Mouse (Mus musculus) forebrain, embryonic 11.5 days (tissue): ENCODE data around the gene Vax2. TPM values are rescaled to one million over a fixed set of nuclear protein-coding genes. Genes with fewer than 3 reads are reported as not detected.

Source experiments
- ATAC-seq: fragments of 200-750 bp; cut with Nextera tagmentation; replicated peaks from 2 replicates; pipeline ENCODE4 v1.8.0; 2017; ENCODE audit warnings: moderate TSS enrichment; ENCODE audit not compliant: low FRiP score
- DNase-seq: peaks from one replicate; pipeline ENCODE4 v3.0.0-alpha.2; 2017; ENCODE audit warnings: low spot score
- H3K27ac ChIP-seq: fragments of 300-500 bp; sonication (generic); 2 replicates; pipeline ENCODE4 v1.5.1; 2014; ENCODE audit warnings: low read depth, low read length
- H3K27me3 ChIP-seq: fragments of 300-500 bp; sonication (generic); 2 replicates; pipeline ENCODE4 v1.6.1; 2014; ENCODE audit warnings: mild to moderate bottlenecking, low read length, mixed read lengths; ENCODE audit not compliant: control insufficient read depth, insufficient read depth
- H3K36me3 ChIP-seq: fragments of 300-500 bp; sonication (generic); 2 replicates; pipeline ENCODE4 v1.6.1; 2014; ENCODE audit warnings: mild to moderate bottlenecking, low read length, moderate library complexity, mixed read lengths; ENCODE audit not compliant: control insufficient read depth, insufficient read depth
- H3K4me1 ChIP-seq: fragments of 300-500 bp; sonication (generic); replicated peaks from 2 replicates; pipeline ENCODE4 v1.6.1; 2014; ENCODE audit warnings: low read length, mixed read lengths; ENCODE audit not compliant: control insufficient read depth, insufficient read depth
- H3K4me2 ChIP-seq: fragments of 300-500 bp; sonication (generic); 2 replicates; pipeline ENCODE4 v1.6.1; 2014; ENCODE audit warnings: low read depth, mild to moderate bottlenecking, low read length, moderate library complexity, mixed read lengths; ENCODE audit not compliant: severe bottlenecking
- H3K4me3 ChIP-seq: fragments of 300-500 bp; sonication (generic); 2 replicates; pipeline ENCODE4 v1.5.1; 2014; ENCODE audit warnings: low read depth, low read length
- H3K9ac ChIP-seq: fragments of 300-500 bp; sonication (generic); 2 replicates; pipeline ENCODE4 v1.6.1; 2014; ENCODE audit warnings: low read length
- H3K9me3 ChIP-seq: fragments of 300-500 bp; sonication (generic); 2 replicates; pipeline ENCODE4 v1.6.1; 2016; ENCODE audit warnings: low read length, mixed read lengths; ENCODE audit not compliant: control insufficient read depth
- WGBS: fragments of 180-500 bp; shearing (Covaris S2); extraction: QIAGEN DNeasy Blood & Tissue Kit; methylation state at CpG from one replicate; pipeline ENCODE4 v1.1.7; 2014; 5-methylcytosine and 5-hydroxymethylcytosine counted together
- polyA plus RNA-seq: library from polyadenylated mRNA; unstranded; fragments of >200 nt; fragmentation: Nextera tagmentation; extraction: Ambion mirVana; gene quantifications from 2 replicates; pipeline ENCODE4 v1.2.1, GENCODE M21; 2014

The Vax2 gene
- polyA plus RNA-seq, result 0.21 and 0.60 TPM in 2 replicates

GRCm38 (mm10) chr6:83711067-83711675 lies at the start of gene Vax2:
Gene Vax2 (plus strand): TSS chr6:83711264.
- Histone ChIP-seq H3K36me3 (no peaks in the 10 kb centered on the region), H3K9ac (peak within 1 kb of the TSS; percentile 23; the same call in 1 of the 2 replicates), H3K4me3 (peak within 1 kb of the TSS; percentile 40), H3K4me2 (peak within 1 kb of the TSS; percentile 71), H3K27ac (no peak within 1 kb of the TSS), H3K9me3 (no peaks in the 10 kb centered on the region), H3K4me1 (peaks cover 8% of the 10 kb centered on the region; the same call in 1 of the 2 replicates), H3K27me3 (peaks cover 94% of the 10 kb centered on the region)
- DNase-seq (peak; percentile 93), ATAC-seq (peak; percentile 90)
- 1% methylated on average over 45 of the region's 46 CpGs for WGBS

DNA sequence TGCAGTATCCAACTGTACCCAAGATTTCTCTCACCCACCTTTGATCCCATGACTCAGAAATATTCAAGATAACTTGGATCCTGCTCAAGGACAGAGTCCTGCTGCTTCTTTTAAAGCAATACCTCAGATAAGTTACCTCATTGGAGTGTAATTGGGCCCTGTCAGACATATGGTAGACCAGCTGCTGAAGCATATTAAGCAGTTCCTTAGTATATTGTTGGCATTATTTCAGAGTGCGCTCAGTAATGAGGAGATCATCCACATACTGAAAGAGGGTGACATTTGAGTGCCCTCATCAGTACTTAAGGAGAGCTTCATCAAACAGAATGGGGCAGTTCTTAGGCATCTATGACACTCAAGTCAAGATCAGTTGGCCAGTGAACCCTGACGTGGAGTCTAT lies 46.1 kb upstream of the Vax2 start:
- DNase-seq, result no peak
- WGBS, result 82% methylated on average over 2 of the region's 2 CpGs
- Histone ChIP-seq H3K4me1 (no peaks in the 10 kb centered on the region), H3K27me3 (no peaks in the 10 kb centered on the region), H3K4me3 (no peak overlapping the region), H3K9ac (no peak overlapping the region), H3K27ac (no peak overlapping the region), H3K36me3 (no peaks in the 10 kb centered on the region), H3K4me2 (no peak overlapping the region), H3K9me3 (no peaks in the 10 kb centered on the region)
- no peak for ATAC-seq

GRCm38 (mm10) chr6:83673395-83673794 lies 37.7 kb upstream of the Vax2 start:
- H3K4me3 ChIP-seq, result no peak overlapping the region
- no peaks in the 10 kb centered on the region for H3K4me1 ChIP-seq
- H3K36me3 ChIP-seq, result no peaks in the 10 kb centered on the region
- H3K27ac ChIP-seq, result no peak overlapping the region
- no peaks in the 10 kb centered on the region for H3K9me3 ChIP-seq
- DNase-seq (peak; percentile 87), ATAC-seq (no peak)
- H3K27me3 ChIP-seq, result no peaks in the 10 kb centered on the region
- 7% methylated on average over 4 of the region's 4 CpGs for WGBS
- no peak overlapping the region for H3K4me2 ChIP-seq
- no peak overlapping the region for H3K9ac ChIP-seq

DNA sequence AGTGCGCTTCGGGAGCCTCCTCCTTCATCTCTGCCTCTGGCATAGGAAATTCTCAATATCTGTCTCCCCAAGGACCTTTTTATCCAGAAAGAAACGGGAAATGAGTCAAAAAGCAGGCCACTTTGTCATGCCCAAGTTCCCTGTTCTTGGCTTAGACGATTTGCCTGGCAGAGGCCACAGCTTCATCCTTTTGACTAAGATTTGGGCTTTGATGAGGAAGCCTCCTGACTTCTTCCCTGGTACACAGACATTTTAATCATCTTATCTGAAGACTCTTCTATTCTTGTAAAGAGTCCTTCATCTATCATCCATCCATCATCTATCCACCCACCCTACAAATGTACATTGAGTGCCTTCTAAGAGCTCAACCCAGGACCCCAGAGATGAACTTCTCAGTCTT lies 33.3 kb upstream of the Vax2 start, which contains the start of gene Cd207:
Gene Cd207 (minus strand): TSS at position 101 of the 400 bp plus-strand sequence.
- Histone ChIP-seq H3K27ac (no peak within 1 kb of the TSS), H3K27me3 (no peaks in the 10 kb centered on the region), H3K9ac (no peak within 1 kb of the TSS), H3K4me3 (no peak within 1 kb of the TSS), H3K4me2 (no peak within 1 kb of the TSS), H3K36me3 (no peaks in the 10 kb centered on the region), H3K9me3 (no peaks in the 10 kb centered on the region), H3K4me1 (no peaks in the 10 kb centered on the region)
- no peak for ATAC-seq
- 71% methylated on average over 4 of the region's 4 CpGs for WGBS
- DNase-seq, result no peak

- Histone ChIP-seq H3K4me2 (no peak overlapping the region), H3K4me1 (no peaks in the 10 kb centered on the region), H3K27ac (no peak overlapping the region), H3K9ac (no peak overlapping the region), H3K36me3 (no peaks in the 10 kb centered on the region), H3K9me3 (no peaks in the 10 kb centered on the region), H3K4me3 (no peak overlapping the region), H3K27me3 (peaks cover 31% of the 10 kb centered on the region)
- ATAC-seq, result no peak
- DNase-seq, result no peak
- WGBS, result 85% methylated on average over 4 of the region's 4 CpGs
Measured at GRCm38 (mm10) chr6:83689374-83689773, 21.7 kb upstream of the Vax2 start.

- Histone ChIP-seq H3K36me3 (no peaks in the 10 kb centered on the region), H3K27ac (no peak overlapping the region), H3K9me3 (no peaks in the 10 kb centered on the region), H3K4me1 (no peaks in the 10 kb centered on the region), H3K4me2 (no peak overlapping the region), H3K27me3 (peaks cover 40% of the 10 kb centered on the region), H3K4me3 (no peak overlapping the region), H3K9ac (no peak overlapping the region)
- ATAC-seq (no peak; the same call in 1 of the 2 replicates), DNase-seq (peak; percentile 68)
- 20% methylated on average over 4 of the region's 5 CpGs for WGBS
Measured at GRCm38 (mm10) chr6:83690277-83690676, 20.8 kb upstream of the Vax2 start.

DNA sequence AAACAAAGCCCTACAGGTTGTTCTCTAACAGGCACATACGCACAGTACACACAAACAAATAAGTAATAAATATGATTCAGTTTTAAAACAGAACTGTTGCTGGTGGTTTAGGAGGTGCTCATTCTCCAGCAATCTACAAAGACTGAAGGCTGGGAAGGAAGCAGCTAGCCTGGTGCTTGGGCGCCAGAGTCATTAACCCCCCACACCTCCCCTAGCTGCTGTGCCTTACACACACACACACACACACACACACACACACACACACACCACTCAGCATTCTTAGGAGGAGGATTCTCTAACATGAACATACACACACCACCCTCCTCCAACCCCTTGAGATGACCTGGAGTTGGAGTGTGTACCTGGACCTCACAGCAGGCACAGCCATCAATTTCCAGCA lies 20.1 kb upstream of the Vax2 start:
- Histone ChIP-seq H3K27me3 (peaks cover 47% of the 10 kb centered on the region), H3K9ac (no peak overlapping the region), H3K4me2 (no peak overlapping the region), H3K36me3 (no peaks in the 10 kb centered on the region), H3K4me3 (no peak overlapping the region), H3K9me3 (no peaks in the 10 kb centered on the region), H3K27ac (no peak overlapping the region), H3K4me1 (no peaks in the 10 kb centered on the region)
- 63% methylated on average over 2 of the region's 2 CpGs for WGBS
- DNase-seq (no peak), ATAC-seq (no peak)

GRCm38 (mm10) chr6:83692962-83693361 lies 18.1 kb upstream of the Vax2 start:
- DNase-seq (no peak), ATAC-seq (no peak)
- no peak overlapping the region for H3K4me3 ChIP-seq
- H3K27me3 ChIP-seq, result peaks cover 67% of the 10 kb centered on the region
- H3K36me3 ChIP-seq, result no peaks in the 10 kb centered on the region
- WGBS, result under 1% methylated on average over 12 of the region's 12 CpGs
- no peaks in the 10 kb centered on the region for H3K9me3 ChIP-seq
- no peaks in the 10 kb centered on the region for H3K4me1 ChIP-seq
- H3K27ac ChIP-seq, result no peak overlapping the region
- no peak overlapping the region for H3K9ac ChIP-seq
- no peak overlapping the region for H3K4me2 ChIP-seq

- no peak overlapping the region for H3K4me2 ChIP-seq
- H3K36me3 ChIP-seq, result no peaks in the 10 kb centered on the region
- H3K9me3 ChIP-seq, result no peaks in the 10 kb centered on the region
- 0% methylated on average over 9 of the region's 9 CpGs for WGBS
- ATAC-seq (no peak), DNase-seq (peak; percentile 77)
- no peak overlapping the region for H3K4me3 ChIP-seq
- H3K4me1 ChIP-seq, result no peaks in the 10 kb centered on the region
- H3K27me3 ChIP-seq, result peaks cover 75% of the 10 kb centered on the region
- H3K9ac ChIP-seq, result no peak overlapping the region
- H3K27ac ChIP-seq, result no peak overlapping the region
Measured at GRCm38 (mm10) chr6:83693835-83694234, 17.2 kb upstream of the Vax2 start.
